Mouse (Mus musculus) ES-Bruce4 (cell line): ENCODE results near the gene Nol4l.

Source experiments
- CTCF ChIP-seq: IDR thresholded peaks from one replicate; pipeline ENCODE4 v1.8.1; 2011; ENCODE audit warnings: low read depth, low read length
- POLR2A ChIP-seq: IDR thresholded peaks from one replicate; pipeline ENCODE4 v1.8.1; 2011; ENCODE audit warnings: low read length; ENCODE audit not compliant: insufficient read depth

DNA sequence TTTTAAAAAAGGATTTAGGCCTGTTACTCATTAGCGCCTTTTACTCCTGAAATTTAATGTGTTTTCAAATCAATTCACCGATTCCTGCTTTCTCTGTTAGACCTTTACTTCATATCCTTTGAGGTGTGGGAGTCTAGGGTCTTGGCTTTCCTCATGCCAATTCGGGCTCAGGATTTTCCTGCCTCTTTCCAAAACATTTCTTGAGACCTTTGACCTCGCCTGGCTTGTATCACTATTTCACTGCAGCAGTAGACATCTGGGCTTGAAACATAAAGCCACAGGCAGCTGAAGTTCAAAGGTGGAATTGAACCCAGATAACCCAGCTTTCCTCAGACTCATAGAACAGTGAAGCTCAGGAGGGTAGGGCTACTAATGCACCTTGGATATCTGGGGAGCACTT, 83.3 kb downstream of the Nol4l start:
- no peak for TF ChIP-seq POLR2A
- no peak for TF ChIP-seq CTCF
